Mouse (Mus musculus) bone marrow, adult 2 months (tissue): ENCODE measurements around the gene Ppil4.

Experiments
- CTCF ChIP-seq: fragments of 200-500 bp; IDR thresholded peaks from 2 replicates; pipeline ENCODE4 v1.5.1; 2011; ENCODE audit warnings: low read length, control low read depth; ENCODE audit not compliant: control insufficient read depth, insufficient read depth
- POLR2A ChIP-seq: fragments of 200-500 bp; IDR thresholded peaks from 2 replicates; pipeline ENCODE4 v1.6.1; 2011; ENCODE audit warnings: low read depth, mild to moderate bottlenecking, control low read depth, low read length, borderline replicate concordance; ENCODE audit not compliant: control insufficient read depth

DNA sequence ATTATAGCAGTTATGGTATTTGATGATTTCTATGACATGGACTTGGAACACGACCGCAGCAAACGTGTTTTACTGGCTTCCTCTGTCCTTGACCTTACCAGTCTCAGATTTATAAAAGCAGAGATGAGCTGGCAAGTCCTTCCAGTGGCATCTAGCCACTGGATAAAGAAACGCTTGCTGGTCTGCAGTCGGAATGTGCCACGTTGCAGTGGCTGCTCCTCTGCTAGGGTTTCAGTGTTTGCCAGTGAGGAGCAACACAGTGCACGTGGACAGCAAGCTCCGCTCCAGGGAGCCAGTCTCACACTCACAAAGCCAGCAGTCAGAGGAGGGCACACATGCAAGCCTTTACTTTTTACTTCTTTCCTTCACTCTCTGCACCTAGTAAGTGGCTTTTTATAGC is 17.3 kb upstream of the Ppil4 start:
- TF ChIP-seq CTCF = no peak
- TF ChIP-seq POLR2A = no peak
